Mouse (Mus musculus): ENCODE results near the gene Dhx35.
A peak's percentile ranks its signal among the peaks of the same experiment; 100 is the strongest.

Gene Dhx35

DNA sequence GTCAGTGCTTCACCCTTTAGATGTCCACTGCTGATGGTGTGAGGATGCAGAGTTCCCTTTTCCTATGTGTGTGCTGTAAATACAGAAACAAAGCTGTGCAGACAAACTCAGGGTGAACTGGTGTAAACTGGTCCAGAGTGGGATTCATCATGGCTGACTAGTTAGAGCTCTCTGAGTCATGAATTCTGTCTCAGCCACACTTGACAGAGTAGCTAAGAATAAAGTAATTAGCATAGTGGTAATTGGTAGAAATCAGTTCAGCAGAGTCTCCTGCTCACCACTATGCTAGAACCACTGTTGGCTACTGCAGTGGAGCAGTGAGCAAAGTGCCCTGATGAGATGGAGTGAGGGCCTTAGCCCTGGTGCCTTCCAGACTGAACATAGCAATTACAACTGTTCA lies 21.1 kb downstream of the Dhx35 start:
- no peak for DNase-seq

- no peak for DNase-seq
Observed at GRCm38 (mm10) chr2:158816239-158816638, 21.6 kb downstream of the Dhx35 start.

DNA sequence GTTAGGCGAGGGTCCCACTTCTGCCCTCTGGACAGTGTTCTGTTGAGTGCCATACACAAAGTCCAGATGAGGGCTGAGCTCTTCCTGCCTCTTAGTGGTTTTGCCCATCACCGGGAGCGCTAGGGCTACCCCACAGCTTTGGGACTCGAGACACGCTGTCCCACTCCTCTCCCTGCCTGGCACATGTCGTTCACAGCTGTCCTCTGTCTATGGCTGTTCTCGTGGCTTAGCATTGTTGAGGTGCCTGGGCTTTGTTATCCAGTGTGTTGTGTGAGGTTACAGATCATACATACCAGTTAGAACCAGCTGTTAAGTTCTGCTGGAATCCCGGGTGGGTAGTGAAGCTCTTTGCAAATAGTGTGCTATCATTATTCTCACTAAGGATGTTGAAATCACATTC lies 23.1 kb downstream of the Dhx35 start:
- DNase-seq, result no peak

- no peak for DNase-seq
Observed at GRCm38 (mm10) chr2:158828124-158828523, 33.5 kb downstream of the Dhx35 start.

DNA sequence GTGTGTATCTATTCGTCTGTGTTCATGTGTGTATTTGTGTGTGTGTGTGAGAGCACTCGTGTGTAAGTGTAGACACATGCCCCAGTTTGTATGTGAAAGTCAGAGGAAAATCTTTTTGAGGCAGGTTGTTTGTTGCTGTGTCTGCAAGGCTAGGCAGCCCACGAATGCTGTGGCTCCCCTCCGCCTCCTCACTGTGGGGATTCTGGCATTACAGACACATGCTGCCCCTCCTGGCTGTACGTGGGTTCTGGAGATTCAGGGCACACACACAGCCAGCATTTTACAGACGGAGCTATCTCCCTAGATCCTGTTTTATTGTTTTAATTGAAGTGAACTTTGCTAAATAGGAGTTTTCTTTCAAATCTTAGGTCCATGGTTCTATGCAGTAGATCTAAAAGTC lies 35.1 kb downstream of the Dhx35 start:
- no peak for DNase-seq

GRCm38 (mm10) chr2:158833221-158833620 lies 38.6 kb downstream of the Dhx35 start:
- DNase-seq, result no peak

GRCm38 (mm10) chr2:158833645-158834044 lies 39.0 kb downstream of the Dhx35 start:
- DNase-seq, result no peak

DNA sequence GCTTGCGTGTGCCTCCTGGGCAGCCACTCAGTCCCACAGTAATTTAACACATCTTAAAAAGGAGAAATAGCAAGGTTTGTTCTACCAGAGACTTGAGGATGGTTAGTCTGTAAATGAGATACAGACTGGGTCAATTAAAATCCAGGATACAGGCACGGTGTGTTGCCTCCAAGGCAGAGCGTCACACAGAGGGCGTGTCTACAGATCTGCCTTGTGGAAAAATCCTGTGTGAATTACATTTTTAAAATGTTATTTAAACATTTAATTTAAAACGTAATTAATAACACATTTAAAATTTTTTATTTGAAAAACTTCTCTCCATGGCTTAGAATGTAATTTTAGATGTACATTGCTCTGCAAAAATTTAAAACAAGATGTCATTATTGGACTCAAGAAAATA lies 48.7 kb downstream of the Dhx35 start:
- DNase-seq, result no peak

DNA sequence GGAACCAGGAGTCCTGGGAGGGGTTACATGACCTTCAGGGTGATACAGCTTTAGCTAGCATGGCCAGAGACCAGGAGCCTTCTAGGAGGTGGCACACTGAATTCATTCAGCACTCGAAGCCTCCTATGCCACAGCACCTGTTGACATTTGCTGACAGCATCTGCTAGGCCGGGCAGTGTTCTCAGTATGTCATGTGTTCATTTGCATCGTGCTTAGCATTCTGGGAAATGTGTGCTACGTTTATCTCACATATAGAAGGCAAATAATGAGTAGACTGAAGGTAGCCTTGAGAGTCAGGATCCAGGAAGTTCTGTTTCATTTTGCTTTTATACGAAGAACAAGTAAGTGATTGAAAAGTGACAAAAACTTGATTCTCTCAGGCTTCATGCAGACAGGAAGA lies 50.4 kb downstream of the Dhx35 start:
- DNase-seq, result no peak

DNA sequence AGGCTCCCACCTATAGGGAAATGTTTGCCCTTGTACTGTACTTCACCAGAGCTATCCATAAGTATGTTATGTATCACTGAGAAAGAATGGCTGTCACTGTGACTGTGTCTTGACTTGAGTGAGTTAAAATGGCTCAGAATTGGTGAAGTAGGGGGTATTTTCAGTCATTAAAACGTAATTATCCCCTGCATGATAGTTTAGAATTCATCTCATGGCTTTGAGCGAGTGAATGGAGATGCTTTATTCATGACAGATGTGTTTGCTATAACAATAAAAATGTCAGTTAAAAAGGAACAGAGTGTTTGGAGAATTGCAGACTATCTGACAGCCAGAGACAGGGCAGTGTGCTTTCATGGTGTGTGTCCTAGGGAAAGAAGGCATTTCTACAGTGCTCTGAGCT lies 51.6 kb downstream of the Dhx35 start:
- no peak for DNase-seq

DNA sequence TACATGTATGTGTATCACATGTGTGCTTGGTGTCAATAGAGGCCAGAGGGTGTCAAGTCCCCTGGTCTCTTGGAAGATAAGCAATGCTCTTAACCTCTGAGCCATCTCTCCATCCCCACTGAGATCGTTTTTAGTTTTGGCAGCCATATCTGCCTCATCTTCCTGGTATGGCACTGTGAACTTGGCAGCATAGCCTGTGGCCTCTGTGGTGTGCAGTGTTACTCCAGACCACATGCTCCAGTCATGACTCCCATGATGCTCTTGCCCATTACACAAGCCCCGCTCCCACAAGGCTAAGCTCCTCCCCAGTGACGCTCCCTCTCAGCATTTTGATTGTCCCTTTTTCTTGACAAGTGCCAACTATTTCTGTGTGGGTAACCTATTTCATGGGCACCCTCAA lies 53.4 kb downstream of the Dhx35 start:
- no peak for DNase-seq

GRCm38 (mm10) chr2:158849416-158849815 lies 54.8 kb downstream of the Dhx35 start:
- no peak for DNase-seq

DNA sequence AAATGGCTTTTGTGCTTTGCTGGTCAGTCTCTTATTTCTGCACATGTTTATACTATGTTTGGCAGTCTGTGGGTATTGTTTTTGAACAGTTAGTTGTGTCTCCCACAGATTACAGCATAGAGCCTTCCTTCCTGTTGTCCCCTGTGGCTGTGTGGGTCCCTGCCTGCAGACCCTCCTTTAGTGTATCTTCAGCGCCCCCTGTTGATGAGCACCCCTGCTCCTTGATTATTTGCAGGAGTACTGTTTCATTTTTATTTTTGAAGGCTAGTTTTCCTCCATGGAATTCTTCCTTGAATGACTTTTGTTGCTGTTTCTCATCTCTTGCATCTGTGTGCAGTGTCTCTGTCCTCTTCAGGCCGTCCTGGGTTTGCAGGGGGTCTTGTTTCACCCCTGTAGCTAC lies 58.0 kb downstream of the Dhx35 start:
- DNase-seq, result peak; percentile 66

DNA sequence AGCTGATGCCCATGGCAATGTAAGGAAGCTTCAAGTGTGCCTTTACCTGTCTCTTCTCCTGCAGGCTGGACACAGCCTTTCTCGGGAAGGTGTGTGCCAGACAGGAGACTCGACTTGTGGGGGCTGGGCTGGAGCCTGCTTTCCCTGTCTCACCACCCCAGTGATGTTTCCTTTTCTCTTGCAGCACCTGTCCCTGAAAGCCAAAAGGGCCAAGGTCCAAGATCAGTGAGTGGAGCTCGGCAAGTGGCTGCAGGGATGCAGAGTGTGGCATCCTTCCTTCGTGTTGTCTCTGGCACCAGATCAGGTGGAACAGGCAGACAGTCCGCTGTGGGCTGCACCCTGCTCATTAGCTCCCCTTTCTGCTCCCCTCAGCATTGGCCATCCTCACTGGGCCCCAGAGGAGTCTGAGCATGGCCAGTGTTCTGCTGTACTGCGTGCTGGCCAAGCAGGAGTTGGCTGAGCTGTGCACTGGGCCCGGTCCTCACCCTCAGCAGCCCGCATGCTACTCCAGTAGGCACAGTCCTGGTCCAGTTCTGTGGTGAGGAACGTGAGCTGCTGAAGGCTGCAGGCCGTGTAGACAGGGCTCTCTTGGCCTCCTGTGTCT lies 62.4 kb downstream of the Dhx35 start:
- no peak for DNase-seq

DNA sequence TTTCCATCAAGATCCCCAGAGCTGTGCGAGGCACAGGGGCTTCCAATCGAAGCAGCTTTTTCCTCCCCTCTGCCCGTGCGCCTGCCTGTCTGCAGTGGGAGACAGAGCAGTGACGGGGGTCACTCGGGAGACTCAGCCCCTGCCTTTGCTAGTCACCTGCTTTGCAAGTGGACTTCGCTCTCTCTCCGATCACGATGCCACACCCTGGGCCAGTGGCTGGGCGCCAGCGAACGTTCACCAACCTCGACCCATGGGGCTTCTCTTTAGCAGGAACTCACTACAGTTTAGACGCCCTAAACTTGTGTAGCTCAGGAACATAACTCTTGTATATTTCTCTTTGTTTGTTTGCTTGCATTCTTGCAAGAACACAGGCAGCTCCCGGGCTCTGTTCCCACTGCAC lies 63.0 kb downstream of the Dhx35 start:
- DNase-seq, result no peak

GRCm38 (mm10) chr2:158861115-158861514 lies 66.5 kb downstream of the Dhx35 start:
- no peak for DNase-seq

GRCm38 (mm10) chr2:158863341-158864125 lies 68.9 kb downstream of the Dhx35 start:
- DNase-seq, result peak; percentile 78

DNA sequence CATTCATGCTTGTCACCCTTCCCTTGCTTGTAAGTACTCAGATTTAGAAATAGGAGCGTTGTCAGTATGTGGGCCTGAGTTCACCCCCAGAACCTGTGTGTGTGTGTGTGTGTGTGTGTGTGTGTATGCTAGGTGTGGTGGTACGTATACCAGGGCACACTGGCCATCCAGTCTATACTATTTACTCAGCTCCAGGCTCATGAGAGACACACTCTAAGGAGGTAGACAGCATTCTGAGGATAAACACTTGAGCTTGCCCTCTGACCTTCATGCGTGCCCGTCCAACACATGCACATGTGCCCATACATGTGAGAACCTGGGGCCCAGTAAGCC lies 69.5 kb downstream of the Dhx35 start:
- no peak for DNase-seq

GRCm38 (mm10) chr2:158865358-158865757 lies 70.8 kb downstream of the Dhx35 start:
- DNase-seq, result peak; percentile 77

- DNase-seq, result no peak
Observed at GRCm38 (mm10) chr2:158886571-158886970, 92.0 kb downstream of the Dhx35 start.

- no peak for DNase-seq
Observed at GRCm38 (mm10) chr2:158888531-158888930, 93.9 kb downstream of the Dhx35 start.

GRCm38 (mm10) chr2:158889201-158889600 lies 94.6 kb downstream of the Dhx35 start:
- no peak for DNase-seq

DNA sequence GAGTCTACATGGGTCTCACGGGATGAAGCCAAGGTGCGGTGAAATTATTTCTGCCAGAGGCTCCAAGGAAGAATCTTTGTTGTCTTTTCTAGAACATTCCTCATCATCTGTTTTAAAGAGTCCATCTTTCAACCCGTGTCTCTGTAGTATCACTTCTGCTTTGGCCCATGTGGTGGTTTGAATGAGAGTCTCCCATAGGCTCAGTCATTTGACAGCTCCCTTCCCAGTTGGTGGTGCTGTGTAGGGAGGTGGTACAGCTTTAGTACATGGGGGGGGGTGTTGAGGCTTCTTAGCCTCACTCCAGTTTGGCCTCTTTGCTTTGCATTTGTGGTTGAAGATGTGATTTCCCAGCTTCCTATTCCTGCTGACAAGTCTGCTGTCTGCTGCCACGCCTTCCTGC lies 96.7 kb downstream of the Dhx35 start:
- no peak for DNase-seq

GRCm38 (mm10) chr2:158893171-158893853 lies 98.7 kb downstream of the Dhx35 start:
- DNase-seq, result no peak

Data from right cerebral cortex, postnatal 14 days (tissue).